Mouse (Mus musculus) heart, embryonic 16.5 days (tissue): ENCODE results near the gene Pcolce. TPM values are rescaled to one million over a fixed set of nuclear protein-coding genes. Genes with fewer than 3 reads are reported as not detected.

Experiments used
- ATAC-seq: fragments of 200-750 bp; cut with Nextera tagmentation; replicated peaks from 2 replicates; pipeline ENCODE4 v1.8.0; 2017; ENCODE audit warnings: moderate number of reproducible peaks; ENCODE audit not compliant: insufficient read depth, low FRiP score; ENCODE audit errors: extremely low read depth
- H3K27ac ChIP-seq: fragments of 300-500 bp; sonication (generic); 2 replicates; pipeline ENCODE4 v1.5.1; 2014; ENCODE audit warnings: mild to moderate bottlenecking, low read length, control low read depth, moderate library complexity
- H3K27me3 ChIP-seq: fragments of 300-500 bp; sonication (generic); 2 replicates; pipeline ENCODE4 v1.6.1; 2014; ENCODE audit warnings: low read length, mixed read lengths; ENCODE audit not compliant: control insufficient read depth, insufficient read depth
- H3K36me3 ChIP-seq: fragments of 300-500 bp; sonication (generic); 2 replicates; pipeline ENCODE4 v1.6.1; 2014; ENCODE audit not compliant: control insufficient read depth, insufficient read depth
- H3K4me1 ChIP-seq: fragments of 300-500 bp; sonication (generic); 2 replicates; pipeline ENCODE4 v1.6.1; 2014; ENCODE audit warnings: low read length, mixed read lengths; ENCODE audit not compliant: control insufficient read depth, insufficient read depth
- H3K4me2 ChIP-seq: fragments of 300-500 bp; sonication (generic); 2 replicates; pipeline ENCODE4 v1.6.1; 2014; ENCODE audit warnings: low read depth, mild to moderate bottlenecking, control low read depth, low read length
- H3K4me3 ChIP-seq: fragments of 300-500 bp; sonication (generic); 2 replicates; pipeline ENCODE4 v1.5.1; 2014; ENCODE audit warnings: mild to moderate bottlenecking, control low read depth, low read length
- H3K9ac ChIP-seq: fragments of 300-500 bp; sonication (generic); 2 replicates; pipeline ENCODE4 v1.6.1; 2014; ENCODE audit warnings: low read length, control low read depth
- H3K9me3 ChIP-seq: fragments of 300-500 bp; sonication (generic); replicated peaks from 2 replicates; pipeline ENCODE4 v1.6.1; 2016; ENCODE audit warnings: low read length; ENCODE audit not compliant: control insufficient read depth
- whole genome bisulfite sequencing: fragments of 180-500 bp; shearing (Covaris S2); extraction: QIAGEN DNeasy Blood & Tissue Kit; methylation state at CpG from one replicate; pipeline ENCODE4 v1.1.7; 2014; 5-methylcytosine and 5-hydroxymethylcytosine counted together
- polyA plus RNA-seq: library from polyadenylated mRNA; unstranded; fragments of >200 nt; fragmentation: Nextera tagmentation; extraction: Ambion mirVana; gene quantifications from 2 replicates; pipeline ENCODE4 v1.2.1, GENCODE M21; 2015

Gene Pcolce
- polyA plus RNA-seq, 1 experiment from 2014 or later = 121 TPM

- no peak overlapping the region for H3K27ac ChIP-seq
Measured at GRCm38 (mm10) chr5:137649251-137649650, 35.7 kb upstream of the Pcolce start.

GRCm38 (mm10) chr5:137647827-137648601 is 34.4 kb upstream of the Pcolce start:
- ATAC-seq = no peak
- no peaks in the 10 kb centered on the region for H3K9me3 ChIP-seq
- H3K4me1 ChIP-seq = peaks cover 6% of the 10 kb centered on the region; the same call in 1 of the 2 replicates
- 47% methylated on average over 9 of the region's 9 CpGs for WGBS
- H3K9ac ChIP-seq = no peak overlapping the region
- no peak overlapping the region for H3K27ac ChIP-seq
- peaks cover 8% of the 10 kb centered on the region; the same call in 1 of the 2 replicates for H3K36me3 ChIP-seq
- H3K4me2 ChIP-seq = no peak overlapping the region
- peaks cover 25% of the 10 kb centered on the region for H3K27me3 ChIP-seq
- no peak overlapping the region for H3K4me3 ChIP-seq

More at GRCm38 (mm10) chr5:137649251-137649650, 35.7 kb upstream of the Pcolce start:
- no peaks in the 10 kb centered on the region for H3K9me3 ChIP-seq
- H3K36me3 ChIP-seq = peaks cover 8% of the 10 kb centered on the region; the same call in 1 of the 2 replicates
- H3K9ac ChIP-seq = no peak overlapping the region
- H3K4me2 ChIP-seq = no peak overlapping the region
- peaks cover 19% of the 10 kb centered on the region for H3K27me3 ChIP-seq
- H3K4me3 ChIP-seq = no peak overlapping the region
- H3K4me1 ChIP-seq = peaks cover 6% of the 10 kb centered on the region; the same call in 1 of the 2 replicates
- ATAC-seq = no peak
- WGBS = 33% methylated on average over 4 of the region's 4 CpGs

DNA sequence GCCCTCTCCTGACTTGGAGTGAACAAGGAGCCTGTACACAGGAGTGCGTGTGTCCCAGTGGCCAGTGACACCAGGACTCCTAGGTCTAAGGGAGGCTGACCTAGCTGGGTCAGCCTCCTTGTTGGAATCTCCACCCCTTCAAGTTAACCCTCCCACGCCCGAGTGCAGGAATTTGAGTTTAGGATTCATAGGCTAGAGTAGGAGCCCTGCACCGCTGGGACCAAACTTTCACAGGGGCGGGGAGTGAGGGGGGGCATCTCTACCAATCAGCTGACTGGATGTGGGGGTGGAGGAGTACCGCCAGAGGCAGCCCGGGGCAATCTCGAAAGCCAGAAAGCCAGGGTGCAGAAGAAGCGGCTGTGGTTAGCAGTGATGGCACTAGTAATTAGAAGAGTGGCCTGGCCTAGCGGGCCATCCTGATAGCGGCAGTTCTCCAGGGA is 32.1 kb upstream of the Pcolce start, which contains the start of gene Irs3:
TSS of gene Irs3 (minus strand) at position 63 of the 440 bp plus-strand sequence.
- Histone ChIP-seq H3K9me3 (no peaks in the 10 kb centered on the region), H3K36me3 (peaks cover 13% of the 10 kb centered on the region; the same call in 1 of the 2 replicates), H3K9ac (peak within 1 kb of the TSS; percentile 26), H3K4me2 (peak within 1 kb of the TSS; percentile 66), H3K27me3 (peaks cover 25% of the 10 kb centered on the region), H3K27ac (no peak within 1 kb of the TSS), H3K4me1 (peaks cover 8% of the 10 kb centered on the region; the same call in 1 of the 2 replicates), H3K4me3 (peak within 1 kb of the TSS; percentile 51)
- no peak for ATAC-seq
- WGBS = 24% methylated on average over 11 of the region's 11 CpGs

GRCm38 (mm10) chr5:137645091-137645651 is 31.6 kb upstream of the Pcolce start:
- H3K27ac ChIP-seq = no peak overlapping the region
- H3K4me3 ChIP-seq = peak overlapping the region; percentile 51
- peaks cover 25% of the 10 kb centered on the region for H3K27me3 ChIP-seq
- H3K4me1 ChIP-seq = peaks cover 9% of the 10 kb centered on the region; the same call in 1 of the 2 replicates
- peak overlapping the region; percentile 26 for H3K9ac ChIP-seq
- ATAC-seq = no peak
- H3K36me3 ChIP-seq = peaks cover 18% of the 10 kb centered on the region; the same call in 1 of the 2 replicates
- H3K9me3 ChIP-seq = no peaks in the 10 kb centered on the region
- peak overlapping the region; percentile 66 for H3K4me2 ChIP-seq
- 2% methylated on average over 44 of the region's 44 CpGs for WGBS

GRCm38 (mm10) chr5:137644484-137644883 is 30.9 kb upstream of the Pcolce start:
- no peak overlapping the region for H3K9ac ChIP-seq
- no peaks in the 10 kb centered on the region for H3K9me3 ChIP-seq
- peaks cover 9% of the 10 kb centered on the region; the same call in 1 of the 2 replicates for H3K4me1 ChIP-seq
- no peak overlapping the region for H3K4me2 ChIP-seq
- no peak for ATAC-seq
- H3K36me3 ChIP-seq = peaks cover 23% of the 10 kb centered on the region; the same call in 1 of the 2 replicates
- no peak overlapping the region for H3K27ac ChIP-seq
- H3K4me3 ChIP-seq = no peak overlapping the region
- peaks cover 25% of the 10 kb centered on the region for H3K27me3 ChIP-seq
- 45% methylated on average over 19 of the region's 19 CpGs for WGBS

- Histone ChIP-seq H3K9me3 (no peaks in the 10 kb centered on the region), H3K9ac (no peak overlapping the region), H3K4me1 (peaks cover 9% of the 10 kb centered on the region; the same call in 1 of the 2 replicates), H3K4me2 (no peak overlapping the region), H3K4me3 (no peak overlapping the region), H3K36me3 (peaks cover 37% of the 10 kb centered on the region), H3K27me3 (peaks cover 25% of the 10 kb centered on the region), H3K27ac (no peak overlapping the region)
- ATAC-seq = no peak
- WGBS = 66% methylated on average over 4 of the region's 4 CpGs
Measured at GRCm38 (mm10) chr5:137642886-137643285, 29.3 kb upstream of the Pcolce start.

GRCm38 (mm10) chr5:137641054-137641453 is 27.5 kb upstream of the Pcolce start, which contains the start of gene Sap25:
Gene Sap25, plus strand, starts transcription at chr5:137641334.
- Histone ChIP-seq H3K9me3 (no peaks in the 10 kb centered on the region), H3K4me1 (peaks cover 9% of the 10 kb centered on the region; the same call in 1 of the 2 replicates), H3K36me3 (peaks cover 54% of the 10 kb centered on the region), H3K4me2 (no peak within 1 kb of the TSS), H3K9ac (no peak within 1 kb of the TSS), H3K4me3 (no peak within 1 kb of the TSS), H3K27ac (no peak within 1 kb of the TSS), H3K27me3 (peaks cover 21% of the 10 kb centered on the region)
- 88% methylated on average over 19 of the region's 19 CpGs for WGBS
- no peak for ATAC-seq

GRCm38 (mm10) chr5:137639472-137639871 is 25.9 kb upstream of the Pcolce start:
- H3K27ac ChIP-seq = no peak overlapping the region
- no peaks in the 10 kb centered on the region for H3K9me3 ChIP-seq
- no peak overlapping the region for H3K9ac ChIP-seq
- no peak overlapping the region for H3K4me3 ChIP-seq
- H3K27me3 ChIP-seq = peaks cover 7% of the 10 kb centered on the region
- H3K4me2 ChIP-seq = no peak overlapping the region
- 63% methylated on average over 7 of the region's 7 CpGs for WGBS
- ATAC-seq = no peak
- peaks cover 64% of the 10 kb centered on the region for H3K36me3 ChIP-seq
- peaks cover 3% of the 10 kb centered on the region; the same call in 1 of the 2 replicates for H3K4me1 ChIP-seq
